In genomic region chr2:69189222-69189621, GRCm38 (mm10) we compare ENCODE assay signal across 1 mouse cellular context.
TF ChIP-seq lines count a peak whose summit lies in the region.

No protein-coding gene starts in this region.

TF ChIP-seq in MEL, 35 proteins besides CTCF, POLR2A, EP300 and RAD21 (continued from another document):
- TF ChIP-seq MXI1 (IDR thresholded peaks at IDR 0.05; ENCODE audit: low read depth, low read length) = no peak
- no peak for TF ChIP-seq NELFE (IDR thresholded peaks at IDR 0.05; ENCODE audit: low read depth, low read length)
- TF ChIP-seq HCFC1 (IDR thresholded peaks at IDR 0.05; ENCODE audit: low read depth, low read length) = no peak
- no peak for TF ChIP-seq MAFK (IDR thresholded peaks at IDR 0.05; ENCODE audit: borderline replicate concordance, low read depth, low read length)
